Mouse (Mus musculus): ENCODE results near the gene Smurf1. TPM values are rescaled to one million over a fixed set of nuclear protein-coding genes. Genes with fewer than 3 reads are reported as not detected.

The Smurf1 gene
- total and polyA plus RNA-seq, 3 experiments: 3.1 to 7.2 (median 4.3) TPM

GRCm38 (mm10) chr5:144898448-144899052 is 67.1 kb downstream of the Smurf1 start:
- H3K4me2 ChIP-seq (ENCODE audit: insufficient read depth, low read depth, poor library complexity, severe bottlenecking): no peak overlapping the region
- H3K4me3 ChIP-seq (replicated peaks in 1 of 3; ENCODE audit: low read depth in 2 of 3, low read length in 2 of 3, poor library complexity in 1 of 3): no peak overlapping the region
- in situ Hi-C loops (cut with MboI; ENCODE audit: low pct_ligation_motif_present, low pct_unique_long_range_greater_than_20kb, low sequenced_read_pairs) (no loop called here), dilution Hi-C loops (cut with MboI; ENCODE audit: extremely low pct_ligation_motif_present, extremely low pct_unique_long_range_greater_than_20kb, low sequenced_read_pairs) (no loop called here)
- no peaks in the 10 kb centered on the region for H3K9me3 ChIP-seq (replicated peaks; ENCODE audit: low read length)
- H3K27me3 ChIP-seq (replicated peaks): no peaks in the 10 kb centered on the region
- H3K4me1 ChIP-seq (ENCODE audit: control insufficient read depth in 1 of 2, insufficient read depth in 2 of 2): peaks cover 0 to 17% of the 10 kb centered on the region in 2 experiments; a peak in 2 of 4 replicates
- H3K9ac ChIP-seq (ENCODE audit: insufficient read depth, low read depth): no peak overlapping the region
- peaks cover 9 to 59% of the 10 kb centered on the region in 2 experiments for H3K36me3 ChIP-seq (replicated peaks in 1 of 2; ENCODE audit: control insufficient read depth in 1 of 2, insufficient read depth in 1 of 2, low read length in 1 of 2)
- DNase-seq (ENCODE audit: extremely low read depth): no peak
- H3K27ac ChIP-seq (ENCODE audit: insufficient read depth, low read depth): no peak overlapping the region
- no peak for TF ChIP-seq E2F4 (IDR thresholded peaks at IDR 0.05; ENCODE audit: insufficient replicate concordance, low read depth, low read length)
- no peaks in the 10 kb centered on the region for H3K79me2 ChIP-seq (replicated peaks; ENCODE audit: control insufficient read depth, extremely low read depth, insufficient read depth, poor library complexity, severe bottlenecking)

DNA sequence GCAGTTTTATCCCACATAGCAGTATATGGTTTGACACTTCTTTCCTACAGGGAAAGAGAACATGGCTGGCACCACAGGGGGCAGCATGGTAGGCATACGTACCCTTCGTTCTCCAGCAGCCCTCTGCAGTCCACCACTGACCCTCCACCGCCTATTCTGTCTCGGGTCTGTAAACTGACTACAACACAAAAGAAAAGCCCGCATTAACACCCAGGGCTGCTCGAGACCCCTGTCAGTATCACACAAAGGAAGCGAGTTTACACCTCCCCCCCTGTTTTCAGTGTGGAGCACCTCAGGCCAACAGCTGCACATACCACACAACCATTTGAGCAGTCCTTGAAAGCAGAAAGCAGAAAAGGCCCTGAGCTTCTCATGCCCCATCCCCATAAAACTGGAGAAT is 67.8 kb downstream of the Smurf1 start:
- no peak overlapping the region for H3K4me3 ChIP-seq (replicated peaks in 1 of 3; ENCODE audit: low read depth in 2 of 3, low read length in 2 of 3, poor library complexity in 1 of 3)
- no peaks in the 10 kb centered on the region for H3K79me2 ChIP-seq (replicated peaks; ENCODE audit: control insufficient read depth, extremely low read depth, insufficient read depth, poor library complexity, severe bottlenecking)
- dilution Hi-C loops (cut with MboI; ENCODE audit: extremely low pct_ligation_motif_present, extremely low pct_unique_long_range_greater_than_20kb, low sequenced_read_pairs): no loop called here
- in situ Hi-C loops (cut with MboI; ENCODE audit: low pct_ligation_motif_present, low pct_unique_long_range_greater_than_20kb, low sequenced_read_pairs): no loop called here
- H3K9me3 ChIP-seq (replicated peaks; ENCODE audit: low read length): no peaks in the 10 kb centered on the region
- H3K36me3 ChIP-seq (replicated peaks in 1 of 2; ENCODE audit: control insufficient read depth in 1 of 2, insufficient read depth in 1 of 2, low read length in 1 of 2): peaks cover 9 to 66% of the 10 kb centered on the region in 2 experiments
- H3K27ac ChIP-seq (ENCODE audit: insufficient read depth, low read depth): no peak overlapping the region
- no peak overlapping the region for H3K9ac ChIP-seq (ENCODE audit: insufficient read depth, low read depth)
- DNase-seq (ENCODE audit: extremely low read depth): no peak
- H3K27me3 ChIP-seq (replicated peaks): no peaks in the 10 kb centered on the region
- peaks cover 0 to 17% of the 10 kb centered on the region in 2 experiments; a peak in 2 of 4 replicates for H3K4me1 ChIP-seq (ENCODE audit: control insufficient read depth in 1 of 2, insufficient read depth in 2 of 2)
- no peak for TF ChIP-seq CTCF (conservative IDR thresholded peaks at IDR 0.05 in 1 of 2, IDR thresholded peaks at IDR 0.05 in 1 of 2; ENCODE audit: low read depth in 2 of 2, low read length in 2 of 2)
- no peak for TF ChIP-seq ZMIZ1 (IDR thresholded peaks at IDR 0.05; ENCODE audit: low read depth, low read length)
- no peak for TF ChIP-seq CHD1 (IDR thresholded peaks at IDR 0.05; ENCODE audit: low read depth, low read length)
- no peak for TF ChIP-seq MAZ (IDR thresholded peaks at IDR 0.05; ENCODE audit: low read depth, low read length)
- no peak for TF ChIP-seq MEF2A (IDR thresholded peaks at IDR 0.05; ENCODE audit: borderline replicate concordance, low read depth, low read length)
- TF ChIP-seq ETS1 (conservative IDR thresholded peaks at IDR 0.05; ENCODE audit: low read depth, low read length): no peak
- no peak overlapping the region for H3K4me2 ChIP-seq (ENCODE audit: insufficient read depth, low read depth, poor library complexity, severe bottlenecking)

GRCm38 (mm10) chr5:144891276-144891675 is 74.4 kb downstream of the Smurf1 start:
- Histone ChIP-seq H3K9ac (ENCODE audit: insufficient read depth, low read depth) (no peak overlapping the region), H3K4me1 (ENCODE audit: control insufficient read depth in 1 of 2, insufficient read depth in 2 of 2) (no peaks in the 10 kb centered on the region), H3K9me3 (replicated peaks; ENCODE audit: low read length) (no peaks in the 10 kb centered on the region), H3K27me3 (replicated peaks) (no peaks in the 10 kb centered on the region), H3K4me2 (ENCODE audit: insufficient read depth, low read depth, poor library complexity, severe bottlenecking) (no peak overlapping the region), H3K79me2 (replicated peaks; ENCODE audit: control insufficient read depth, extremely low read depth, insufficient read depth, poor library complexity, severe bottlenecking) (no peaks in the 10 kb centered on the region), H3K27ac (ENCODE audit: insufficient read depth, low read depth) (no peak overlapping the region), H3K36me3 (replicated peaks in 1 of 2; ENCODE audit: control insufficient read depth in 1 of 2, insufficient read depth in 1 of 2, low read length in 1 of 2) (peaks cover 10 to 73% of the 10 kb centered on the region in 2 experiments), H3K4me3 (replicated peaks in 1 of 3; ENCODE audit: low read depth in 2 of 3, low read length in 2 of 3, poor library complexity in 1 of 3) (no peak overlapping the region)
- dilution Hi-C loops (cut with MboI; ENCODE audit: extremely low pct_ligation_motif_present, extremely low pct_unique_long_range_greater_than_20kb, low sequenced_read_pairs) (no loop called here), in situ Hi-C loops (cut with MboI; ENCODE audit: low pct_ligation_motif_present, low pct_unique_long_range_greater_than_20kb, low sequenced_read_pairs) (no loop called here)
- no peak for TF ChIP-seq ETS1 (conservative IDR thresholded peaks at IDR 0.05; ENCODE audit: low read depth, low read length)
- TF ChIP-seq RCOR1 (conservative IDR thresholded peaks at IDR 0.05; ENCODE audit: low read depth, low read length): no peak
- no peak for TF ChIP-seq BHLHE40 (IDR thresholded peaks at IDR 0.05; ENCODE audit: low read depth, low read length)
- TF ChIP-seq SMC3 (IDR thresholded peaks at IDR 0.05; ENCODE audit: low read depth, low read length): no peak
- no peak for TF ChIP-seq ELF1 (IDR thresholded peaks at IDR 0.05; ENCODE audit: low read depth, low read length)
- TF ChIP-seq RAD21 (IDR thresholded peaks at IDR 0.05; ENCODE audit: low read depth, low read length): no peak
- TF ChIP-seq POLR2A (IDR thresholded peaks at IDR 0.05; ENCODE audit: low read depth, low read length): no peak
- TF ChIP-seq TBP (conservative IDR thresholded peaks at IDR 0.05; ENCODE audit: low read depth, low read length): no peak
- TF ChIP-seq KAT2A (IDR thresholded peaks at IDR 0.05; ENCODE audit: insufficient replicate concordance, low read length): no peak
- no peak for TF ChIP-seq CTCF (conservative IDR thresholded peaks at IDR 0.05 in 1 of 2, IDR thresholded peaks at IDR 0.05 in 1 of 2; ENCODE audit: low read depth in 2 of 2, low read length in 2 of 2)
- no peak for TF ChIP-seq JUND (conservative IDR thresholded peaks at IDR 0.05; ENCODE audit: low read depth, low read length)
- no peak for TF ChIP-seq USF2 (conservative IDR thresholded peaks at IDR 0.05; ENCODE audit: low read depth, low read length)
- no peak for TF ChIP-seq TCF12 (IDR thresholded peaks at IDR 0.05; ENCODE audit: low read depth, low read length)
- no peak for TF ChIP-seq GABPA (IDR thresholded peaks at IDR 0.05; ENCODE audit: insufficient replicate concordance, low read depth, low read length)
- no peak for TF ChIP-seq IRF4 (IDR thresholded peaks at IDR 0.05; ENCODE audit: low read depth, low read length)
- TF ChIP-seq CHD2 (IDR thresholded peaks at IDR 0.05; ENCODE audit: low read length): no peak
- no peak for TF ChIP-seq MYC (IDR thresholded peaks at IDR 0.05; ENCODE audit: low read depth, low read length)
- no peak for TF ChIP-seq E2F4 (IDR thresholded peaks at IDR 0.05; ENCODE audit: insufficient replicate concordance, low read depth, low read length)
- no peak for TF ChIP-seq ZNF384 (IDR thresholded peaks at IDR 0.05; ENCODE audit: low read depth, low read length)
- TF ChIP-seq MEF2A (IDR thresholded peaks at IDR 0.05; ENCODE audit: borderline replicate concordance, low read depth, low read length): no peak
- no peak for DNase-seq (ENCODE audit: extremely low read depth)

Measured in CH12.LX (cell line).